Mouse (Mus musculus): ENCODE measurements around the gene Mknk1.

The Mknk1 gene

GRCm38 (mm10) chr4:115890553-115890952, 51.6 kb downstream of the Mknk1 start, which contains the start of gene 6430628N08Rik:
Gene 6430628N08Rik, plus strand, starts transcription at chr4:115890665.
- no peak for DNase-seq (ENCODE audit: low read depth, low spot score)

- no peak for DNase-seq (ENCODE audit: low read depth, low spot score)
Observed at GRCm38 (mm10) chr4:115894281-115894680, 55.3 kb downstream of the Mknk1 start.

GRCm38 (mm10) chr4:115897901-115898631, 59.1 kb downstream of the Mknk1 start:
- no peak for DNase-seq (ENCODE audit: low read depth, low spot score)

- peak; percentile 69 for DNase-seq (ENCODE audit: low read depth, low spot score)
Observed at GRCm38 (mm10) chr4:115902816-115903215, 63.8 kb downstream of the Mknk1 start.

GRCm38 (mm10) chr4:115904375-115904774, 65.4 kb downstream of the Mknk1 start:
- peak; percentile 35 for DNase-seq (ENCODE audit: low read depth, low spot score)

GRCm38 (mm10) chr4:115905701-115906100, 66.7 kb downstream of the Mknk1 start:
- DNase-seq (ENCODE audit: low read depth, low spot score), result no peak

- no peak for DNase-seq (ENCODE audit: low read depth, low spot score)
Observed at GRCm38 (mm10) chr4:115906791-115907190, 67.8 kb downstream of the Mknk1 start.

- no peak for DNase-seq (ENCODE audit: low read depth, low spot score)
Observed at GRCm38 (mm10) chr4:115907994-115908393, 69.0 kb downstream of the Mknk1 start.

GRCm38 (mm10) chr4:115908641-115909040, 69.6 kb downstream of the Mknk1 start:
- DNase-seq (ENCODE audit: low read depth, low spot score), result no peak

GRCm38 (mm10) chr4:115911586-115911985, 72.6 kb downstream of the Mknk1 start:
- DNase-seq (ENCODE audit: low read depth, low spot score), result no peak

- DNase-seq (ENCODE audit: low read depth, low spot score), result no peak
Observed at GRCm38 (mm10) chr4:115919911-115920310, 80.9 kb downstream of the Mknk1 start.

GRCm38 (mm10) chr4:115922688-115923087, 83.7 kb downstream of the Mknk1 start:
- DNase-seq (ENCODE audit: low read depth, low spot score), result no peak

GRCm38 (mm10) chr4:115923262-115923880, 84.4 kb downstream of the Mknk1 start:
- no peak for DNase-seq (ENCODE audit: low read depth, low spot score)

- DNase-seq (ENCODE audit: low read depth, low spot score), result no peak
Observed at GRCm38 (mm10) chr4:115927637-115928036, 88.6 kb downstream of the Mknk1 start.
